10 mouse cellular contexts compared by ENCODE assay signal in genomic region chr9:35061446-35061845, GRCm38 (mm10). TPM values are rescaled to one million over a fixed set of nuclear protein-coding genes. Genes with fewer than 3 reads are reported as not detected.
DNase-seq lines count a peak whose midpoint lies in the region; ATAC-seq and TF ChIP-seq lines count a peak whose summit lies in the region.
"Had no signal": no experiment of that assay in that cellular context is flagged by ENCODE, and none has a peak within 500 bp of the region (broad histone marks: within the 10 kb centered on the region; RNA-seq: fewer than 3 reads in every experiment).

No protein-coding gene starts in this region.

- 0 out of 2 replicates have a peak, but pooled peaks cover 4% of the 10 kb centered on the region for H3K4me1 ChIP-seq in heart, embryonic 10.5 days
- H3K4me1 ChIP-seq in heart, embryonic 11.5 days (ENCODE audit: control insufficient read depth, insufficient read depth, low read length) = peaks cover 6% of the 10 kb centered on the region; the same call in 1 of the 2 replicates
- H3K4me1 ChIP-seq in midbrain, embryonic 11.5 days (ENCODE audit: control insufficient read depth, insufficient read depth, low read length) = no peaks in the 10 kb centered on the region
- H3K4me1 ChIP-seq in midbrain, embryonic 10.5 days = peaks cover 7% of the 10 kb centered on the region
- H3K4me1 ChIP-seq in liver, embryonic 14.5 days (replicated peaks; ENCODE audit: control insufficient read depth in 2 of 2, insufficient read depth in 2 of 2, low read length in 1 of 2) = peaks cover 0 to 12% of the 10 kb centered on the region in 2 experiments; a peak in 2 of 4 replicates
- H3K4me1 ChIP-seq: forebrain, embryonic 13.5 days had no signal

- no peaks in the 10 kb centered on the region for H3K9me3 ChIP-seq in heart, embryonic 10.5 days
- no peaks in the 10 kb centered on the region for H3K9me3 ChIP-seq in heart, embryonic 11.5 days (replicated peaks; ENCODE audit: control insufficient read depth, low read length)
- no peaks in the 10 kb centered on the region for H3K9me3 ChIP-seq in midbrain, embryonic 11.5 days (ENCODE audit: control insufficient read depth, low read length)
- no peaks in the 10 kb centered on the region for H3K9me3 ChIP-seq in midbrain, embryonic 10.5 days (replicated peaks)
- H3K9me3 ChIP-seq in liver, embryonic 14.5 days (ENCODE audit: control insufficient read depth, low read length) = no peaks in the 10 kb centered on the region
- H3K9me3 ChIP-seq: forebrain, embryonic 13.5 days; lung, embryonic 15.5 days had no signal

- no peak for TF ChIP-seq CTCF in liver, embryonic 14.5 days (IDR thresholded peaks at IDR 0.05; ENCODE audit: low read depth)

- H3K9ac ChIP-seq in heart, embryonic 11.5 days (ENCODE audit: low read depth, low read length) = no peak overlapping the region
- H3K9ac ChIP-seq in midbrain, embryonic 11.5 days (ENCODE audit: low read length) = no peak overlapping the region
- H3K9ac ChIP-seq in liver, embryonic 14.5 days (replicated peaks) = 0 out of 2 replicates have a peak overlapping the region, but pooled peaks have one; percentile 2
- H3K9ac ChIP-seq: forebrain, embryonic 13.5 days; lung, embryonic 15.5 days had no signal

- no peak overlapping the region for H3K27ac ChIP-seq in heart, embryonic 10.5 days
- no peak overlapping the region for H3K27ac ChIP-seq in heart, embryonic 11.5 days (ENCODE audit: low read depth, low read length)
- H3K27ac ChIP-seq in midbrain, embryonic 11.5 days (ENCODE audit: low read depth, low read length) = no peak overlapping the region
- H3K27ac ChIP-seq in midbrain, embryonic 10.5 days (replicated peaks) = no peak overlapping the region
- H3K27ac ChIP-seq in liver, embryonic 14.5 days = no peak overlapping the region
- H3K27ac ChIP-seq: forebrain, embryonic 13.5 days; lung, embryonic 15.5 days had no signal

- no peak for ATAC-seq in heart, embryonic 11.5 days (replicated peaks; ENCODE audit: insufficient number of reproducible peaks, low FRiP score, low TSS enrichment)
- no peak for ATAC-seq in midbrain, embryonic 11.5 days (ENCODE audit: low FRiP score)
- ATAC-seq in liver, embryonic 14.5 days (ENCODE audit: insufficient read depth) = no peak
- ATAC-seq: forebrain, embryonic 13.5 days had no signal

- WGBS in heart, embryonic 10.5 days = 47% methylated on average over 2 of the region's 2 CpGs
- 49% methylated on average over 2 of the region's 2 CpGs for WGBS in heart, embryonic 11.5 days (ENCODE audit: insufficient replicate concordance)
- 78% methylated on average over 2 of the region's 2 CpGs for WGBS in midbrain, embryonic 11.5 days
- WGBS in midbrain, embryonic 10.5 days = 73% methylated on average over 2 of the region's 2 CpGs
- WGBS in liver, embryonic 14.5 days (ENCODE audit: insufficient replicate concordance) = 47% methylated on average over 2 of the region's 2 CpGs

- H3K4me2 ChIP-seq in heart, embryonic 11.5 days = no peak overlapping the region
- no peak overlapping the region for H3K4me2 ChIP-seq in midbrain, embryonic 11.5 days
- H3K4me2 ChIP-seq in liver, embryonic 14.5 days (ENCODE audit: low read depth) = no peak overlapping the region
- H3K4me2 ChIP-seq: forebrain, embryonic 13.5 days; lung, embryonic 15.5 days had no signal

- H3K4me3 ChIP-seq in heart, embryonic 10.5 days = no peak overlapping the region
- H3K4me3 ChIP-seq in heart, embryonic 11.5 days (ENCODE audit: low read depth, low read length) = no peak overlapping the region
- H3K4me3 ChIP-seq in midbrain, embryonic 11.5 days (ENCODE audit: low read depth, low read length) = no peak overlapping the region
- H3K4me3 ChIP-seq in midbrain, embryonic 10.5 days = no peak overlapping the region
- H3K4me3 ChIP-seq in liver, embryonic 14.5 days (ENCODE audit: insufficient read depth in 1 of 2, low read depth in 2 of 2, low read length in 2 of 2) = no peak overlapping the region
- H3K4me3 ChIP-seq: forebrain, embryonic 13.5 days; lung, embryonic 15.5 days had no signal

- H3K36me3 ChIP-seq in heart, embryonic 10.5 days = no peaks in the 10 kb centered on the region
- no peaks in the 10 kb centered on the region for H3K36me3 ChIP-seq in heart, embryonic 11.5 days (ENCODE audit: control insufficient read depth, insufficient read depth, low read length)
- H3K36me3 ChIP-seq in midbrain, embryonic 11.5 days (ENCODE audit: control insufficient read depth, insufficient read depth, low read length) = no peaks in the 10 kb centered on the region
- no peaks in the 10 kb centered on the region for H3K36me3 ChIP-seq in midbrain, embryonic 10.5 days
- H3K36me3 ChIP-seq in liver, embryonic 14.5 days (replicated peaks; ENCODE audit: control insufficient read depth, insufficient read depth, low read depth) = no peaks in the 10 kb centered on the region
- H3K36me3 ChIP-seq: lung, embryonic 15.5 days had no signal

- DNase-seq in heart, embryonic 10.5 days (ENCODE audit: low spot score) = peak; percentile 39
- peak; percentile 59 for DNase-seq in midbrain, embryonic 11.5 days (ENCODE audit: low spot score, missing footprints)
- DNase-seq in midbrain, embryonic 10.5 days (ENCODE audit: low spot score) = no peak
- DNase-seq in cerebellum, postnatal 14 days = peak; percentile 46 to 56
- no peak for DNase-seq in liver, embryonic 14.5 days (ENCODE audit: low read depth in 3 of 3, low spot score in 3 of 3)
- no peak for DNase-seq in natural killer cell, adult 2 months (ENCODE audit: low spot score in 2 of 2)
- DNase-seq: adrenal gland, postnatal 10 days had no signal

- no peak for TF ChIP-seq EP300 in liver, embryonic 14.5 days (IDR thresholded peaks at IDR 0.05; ENCODE audit: low read depth)

- peaks cover 6% of the 10 kb centered on the region; the same call in 1 of the 2 replicates for H3K27me3 ChIP-seq in heart, embryonic 10.5 days (ENCODE audit: insufficient read depth, poor library complexity, severe bottlenecking)
- no peaks in the 10 kb centered on the region for H3K27me3 ChIP-seq in heart, embryonic 11.5 days (ENCODE audit: control insufficient read depth, insufficient read depth, low read length)
- no peaks in the 10 kb centered on the region for H3K27me3 ChIP-seq in midbrain, embryonic 11.5 days (ENCODE audit: control insufficient read depth, insufficient read depth, low read length)
- no peaks in the 10 kb centered on the region for H3K27me3 ChIP-seq in midbrain, embryonic 10.5 days (ENCODE audit: low read depth, poor library complexity, severe bottlenecking)
- no peaks in the 10 kb centered on the region for H3K27me3 ChIP-seq in liver, embryonic 14.5 days (ENCODE audit: control insufficient read depth, insufficient read depth, low read length)
- H3K27me3 ChIP-seq: forebrain, embryonic 13.5 days; lung, embryonic 15.5 days had no signal

RNA-seq across cellular contexts. Expression of gene St3gal4, which starts 57.6 kb away (rescaled TPM):
- 16.0 and 18.4 TPM in 2 replicates for polyA plus RNA-seq in heart, embryonic 10.5 days (2016; fragmentation: Nextera tagmentation; extraction: Ambion mirVana)
- polyA plus RNA-seq in heart, embryonic 11.5 days (2014; fragmentation: Nextera tagmentation; extraction: Ambion mirVana) = 19.8 and 20.5 TPM in 2 replicates
- polyA plus RNA-seq in midbrain, embryonic 11.5 days (2014; fragmentation: Nextera tagmentation; extraction: Ambion mirVana) = 10.7 and 11.0 TPM in 2 replicates
- 10.7 and 11.2 TPM in 2 replicates for polyA plus RNA-seq in midbrain, embryonic 10.5 days (2016; fragmentation: Nextera tagmentation; extraction: Ambion mirVana)
- polyA plus RNA-seq in liver, embryonic 14.5 days (2012; rRNA removed) = 4.6 and 6.0 TPM in 2 replicates
- polyA plus RNA-seq in liver, embryonic 14.5 days (2014; fragmentation: Nextera tagmentation; extraction: Ambion mirVana) = 17.8 and 19.2 TPM in 2 replicates

Comparison
In these comparisons a context has a peak if more than half of its experiments do, and no peak if none do; other contexts are left out.
1. DNase-seq: peak in heart, embryonic 10.5 days (single experiment), midbrain, embryonic 11.5 days (single experiment) and cerebellum, postnatal 14 days (2 of 2); none in midbrain, embryonic 10.5 days (single experiment), liver, embryonic 14.5 days (0 of 3) and natural killer cell, adult 2 months (0 of 2).